Mouse (Mus musculus) layer of hippocampus, adult 9-10 months (tissue): ENCODE measurements at regions not wholly inside any gene's neighbourhood (a gene's known extent, or its start where the extent isn't known, plus 50 kb on each side); places are given as distances from the start of the nearest gene placed in this dataset.
"Not testable (repeated sequence)": the region's sequence is repeated elsewhere in the genome, so short reads cannot be mapped to it uniquely, and the experiment has no call there.

Experiments
- DNase-seq: peaks from one replicate; pipeline ENCODE4 v3.0.0; 2022; ENCODE audit warnings: low spot score

DNA sequence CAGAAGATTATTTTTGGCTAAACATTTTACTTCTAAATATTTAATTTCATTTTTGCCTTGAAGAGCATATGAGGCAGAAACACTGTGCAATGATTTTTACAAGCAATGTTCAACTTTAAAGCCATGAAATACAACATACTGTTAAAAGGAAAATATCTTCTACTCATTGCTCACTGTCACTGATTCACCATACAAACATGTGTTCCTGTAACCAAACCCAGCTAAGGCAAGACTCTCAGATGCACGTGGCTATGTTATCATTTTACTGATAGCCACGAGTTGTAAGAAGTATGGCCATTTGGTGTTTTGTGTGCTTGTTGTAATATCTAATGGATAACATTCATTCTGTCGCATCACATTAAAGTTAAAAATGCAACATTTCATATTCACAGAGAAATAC is 287.3 kb upstream of the Adamts5 start:
- no peak for DNase-seq

DNA sequence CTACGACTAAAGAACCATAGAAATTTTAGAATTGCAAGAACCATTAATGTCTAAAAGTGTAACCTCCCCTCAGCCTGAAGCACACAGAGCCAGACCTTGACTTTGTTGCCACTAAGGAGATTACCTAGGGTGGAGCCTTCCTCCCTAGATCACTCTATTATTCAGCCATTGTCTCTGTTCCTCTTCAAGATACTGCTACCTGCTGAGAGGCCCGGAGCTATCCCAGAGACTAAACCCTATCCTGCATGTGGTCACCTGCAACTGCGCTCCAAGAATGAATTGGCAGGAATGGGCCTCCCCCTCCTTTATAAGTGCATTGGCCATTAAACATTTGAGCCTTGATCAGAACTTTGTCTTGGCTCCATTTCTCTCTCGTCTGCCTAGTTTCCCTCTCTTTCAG is 286.0 kb upstream of the Adamts5 start:
- DNase-seq: not testable (repeated sequence)

- no peak for DNase-seq
Measured at GRCm38 (mm10) chr16:86159021-86159815, 257.6 kb upstream of the Adamts5 start.

GRCm38 (mm10) chr16:86138171-86138570 is 236.5 kb upstream of the Adamts5 start:
- no peak for DNase-seq

DNA sequence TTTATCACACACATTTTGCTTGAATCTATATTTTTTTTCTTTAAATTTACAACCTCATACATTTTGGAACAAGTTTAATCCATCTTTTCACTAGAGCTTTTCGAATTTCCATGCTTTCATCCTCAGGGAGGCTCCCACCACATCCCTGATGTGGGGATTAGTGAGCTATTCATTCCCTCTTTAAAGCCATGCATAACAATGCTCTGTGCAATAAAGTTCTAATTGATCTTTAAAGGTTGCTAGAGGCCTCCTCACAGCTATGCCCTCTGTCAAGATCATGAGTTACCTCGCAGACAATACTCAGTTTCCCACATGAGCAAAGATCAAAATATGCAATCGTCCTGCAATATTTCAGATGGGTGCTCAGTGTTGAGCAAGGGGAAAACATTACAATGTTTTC is 234.5 kb upstream of the Adamts5 start:
- no peak for DNase-seq

DNA sequence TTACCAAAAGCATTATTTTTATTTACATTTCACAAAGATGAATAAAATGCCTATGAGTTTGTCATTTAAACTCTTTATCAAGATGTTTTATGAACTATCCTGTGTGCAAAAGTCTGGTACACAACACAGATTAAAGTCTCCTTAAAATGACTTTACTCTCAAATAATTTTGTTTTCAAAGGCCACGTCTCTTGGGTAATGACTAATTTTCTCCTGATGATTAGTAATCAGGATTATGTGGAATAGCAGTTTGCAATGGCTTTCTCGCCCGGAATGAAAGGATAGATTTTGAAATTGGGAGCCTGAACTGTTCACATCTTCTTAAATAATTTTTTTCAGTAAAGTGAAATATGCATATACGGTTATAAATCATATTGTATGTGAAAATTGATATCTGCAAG is 225.8 kb upstream of the Adamts5 start:
- DNase-seq: no peak

DNA sequence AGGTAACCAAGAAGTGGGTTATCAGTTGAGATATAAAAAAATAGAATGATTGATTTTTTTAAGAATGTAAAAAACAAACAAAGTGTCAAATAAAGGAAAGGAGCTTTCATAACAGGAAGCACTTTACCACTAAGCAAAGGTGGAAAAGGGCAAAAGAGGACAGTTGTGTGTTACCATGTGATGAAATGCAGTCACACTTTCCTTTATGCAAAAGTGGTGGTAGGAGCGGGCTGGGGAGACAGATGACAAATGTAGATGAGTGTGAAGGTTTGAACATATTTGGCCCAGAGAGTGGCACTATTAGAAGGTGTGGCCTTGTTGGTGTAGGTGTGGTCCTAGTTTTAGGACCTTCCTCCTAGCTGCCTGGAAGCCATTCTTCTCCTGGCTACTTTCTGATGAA is 222.6 kb upstream of the Adamts5 start:
- no peak for DNase-seq

GRCm38 (mm10) chr16:86122936-86123335 is 221.3 kb upstream of the Adamts5 start:
- DNase-seq: no peak

DNA sequence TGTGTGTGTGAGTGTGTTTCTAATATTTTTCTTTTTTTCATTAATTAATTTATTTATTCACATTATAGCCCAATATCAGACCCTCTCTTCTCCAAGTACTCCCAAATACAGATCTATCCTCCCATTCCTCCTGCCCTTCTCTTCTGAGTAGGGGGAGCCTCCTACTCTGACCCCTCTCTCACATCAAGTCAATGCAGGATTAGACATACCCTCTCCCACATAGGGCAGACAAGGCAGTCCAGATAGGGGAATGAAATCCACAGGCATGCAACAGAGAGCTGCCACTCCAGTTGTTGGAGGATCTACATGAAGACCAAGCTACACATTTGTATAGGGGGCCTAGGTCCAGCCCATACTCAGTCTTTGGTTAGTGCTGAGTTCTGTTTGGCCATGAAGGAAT is 216.3 kb upstream of the Adamts5 start:
- DNase-seq: no peak

DNA sequence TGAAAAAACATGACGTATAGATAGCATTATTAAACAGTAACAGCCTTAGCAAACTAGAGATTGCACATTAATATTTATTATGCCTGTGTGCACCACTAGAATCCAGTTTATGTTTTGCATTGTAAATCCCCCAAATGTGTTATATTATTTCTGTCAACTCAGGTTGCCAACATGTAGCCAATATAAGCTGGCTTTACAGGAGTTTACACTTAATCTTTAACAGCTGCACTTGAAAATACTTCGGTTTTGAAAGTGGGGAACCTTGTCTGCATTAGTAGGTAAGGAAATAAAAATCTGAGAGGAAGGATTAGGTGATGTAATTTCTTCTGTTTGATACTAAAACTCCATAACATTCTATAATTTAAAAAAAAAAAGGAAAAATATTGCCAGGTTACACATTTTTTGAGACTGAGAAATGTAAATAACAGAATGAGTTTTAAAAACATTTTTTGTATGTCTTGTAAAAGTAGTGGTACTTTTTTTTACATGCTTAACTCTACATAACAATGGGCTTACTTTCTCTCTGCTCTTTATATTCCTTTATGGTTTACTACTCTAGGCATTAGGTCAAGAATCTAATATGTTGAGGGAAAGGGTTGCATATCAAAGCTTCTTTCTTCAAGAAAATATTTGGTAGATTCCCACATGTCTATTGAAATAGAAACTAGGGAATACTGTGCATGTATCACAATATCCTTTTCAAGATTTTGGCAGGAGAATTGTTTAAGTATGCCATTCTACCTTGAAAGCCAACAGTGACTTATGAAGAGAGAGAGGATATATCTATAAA is 214.2 kb upstream of the Adamts5 start:
- no peak for DNase-seq

- DNase-seq: no peak
Measured at GRCm38 (mm10) chr16:86094461-86094860, 192.8 kb upstream of the Adamts5 start.

GRCm38 (mm10) chr16:86090175-86090574 is 188.5 kb upstream of the Adamts5 start:
- DNase-seq: no peak

GRCm38 (mm10) chr16:86087421-86087820 is 185.8 kb upstream of the Adamts5 start:
- no peak for DNase-seq

DNA sequence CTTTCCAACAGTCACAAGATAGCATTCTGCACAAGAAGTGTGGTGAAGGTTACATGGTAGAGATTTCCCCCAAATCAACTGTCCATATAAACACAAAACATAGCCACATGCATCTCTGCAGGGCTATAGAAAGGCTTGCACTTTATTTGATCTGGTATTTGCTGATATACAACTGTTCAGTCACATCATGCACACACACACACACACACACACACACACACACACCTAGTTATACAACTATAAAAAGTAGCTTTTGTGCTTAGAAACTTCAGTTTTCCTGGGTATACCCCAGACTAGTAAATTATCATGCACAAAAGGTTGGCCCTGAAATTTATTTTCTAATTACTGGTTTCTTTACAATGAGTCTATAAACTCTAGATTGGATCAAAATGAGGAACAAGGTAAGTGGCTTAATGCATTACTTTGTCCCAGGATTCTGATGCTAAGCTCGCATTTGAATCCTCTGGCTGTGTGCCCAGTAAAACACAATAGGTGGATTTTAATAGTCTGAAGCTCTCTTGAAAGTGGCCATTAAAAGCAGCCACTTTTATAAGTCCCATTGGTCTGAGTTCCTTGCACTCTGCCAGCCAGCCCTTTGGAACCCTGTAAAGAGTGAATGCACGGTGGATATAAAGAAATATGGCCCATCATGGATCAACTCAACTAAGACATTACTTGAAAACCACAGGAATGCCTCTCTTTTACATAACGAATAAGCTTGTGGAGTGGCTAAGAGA is 166.2 kb upstream of the Adamts5 start:
- DNase-seq: no peak

- no peak for DNase-seq
Measured at GRCm38 (mm10) chr16:86060087-86060486, 158.5 kb upstream of the Adamts5 start.

DNA sequence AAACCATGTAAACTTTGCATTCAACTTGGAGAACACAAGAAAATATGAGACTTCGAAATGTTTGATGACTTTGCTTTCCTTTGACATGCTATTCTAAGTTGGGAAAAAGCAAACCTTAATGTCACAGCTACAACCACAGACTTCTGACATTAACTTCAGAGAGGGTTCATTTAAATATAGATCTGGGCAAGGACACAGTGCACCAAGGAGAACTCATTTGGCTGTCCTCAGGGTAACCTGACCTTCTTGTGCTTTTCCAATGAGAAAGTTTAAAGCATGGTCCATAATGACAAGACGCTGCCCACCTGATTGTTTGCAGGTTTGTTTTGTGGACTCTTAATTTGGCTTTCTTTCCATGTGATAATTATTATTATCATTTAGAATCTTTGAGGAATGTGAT is 143.1 kb upstream of the Adamts5 start:
- no peak for DNase-seq

- no peak for DNase-seq
Measured at GRCm38 (mm10) chr16:86034772-86035171, 133.1 kb upstream of the Adamts5 start.

- no peak for DNase-seq
Measured at GRCm38 (mm10) chr16:86027700-86028099, 126.1 kb upstream of the Adamts5 start.

DNA sequence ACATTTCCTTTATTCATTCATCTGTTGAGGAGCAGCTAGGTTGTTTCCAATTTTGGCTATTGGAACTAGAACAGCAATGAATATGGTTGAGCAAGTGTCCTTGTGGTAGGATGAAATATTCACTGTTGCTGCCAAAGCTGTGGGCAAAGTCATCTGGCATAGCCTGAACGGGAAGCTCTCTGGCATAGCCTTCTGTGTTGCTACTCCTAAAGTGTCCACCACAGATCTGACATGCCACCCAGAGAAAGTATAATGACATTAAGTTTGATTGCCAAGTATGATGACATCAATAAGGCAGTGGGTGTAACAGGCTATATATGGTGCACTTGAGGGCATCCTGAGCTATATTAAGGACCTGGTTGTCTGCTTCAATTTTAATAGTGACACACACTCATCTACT is 113.7 kb upstream of the Adamts5 start:
- no peak for DNase-seq

- DNase-seq: no peak
Measured at GRCm38 (mm10) chr16:86011051-86011450, 109.4 kb upstream of the Adamts5 start.

DNA sequence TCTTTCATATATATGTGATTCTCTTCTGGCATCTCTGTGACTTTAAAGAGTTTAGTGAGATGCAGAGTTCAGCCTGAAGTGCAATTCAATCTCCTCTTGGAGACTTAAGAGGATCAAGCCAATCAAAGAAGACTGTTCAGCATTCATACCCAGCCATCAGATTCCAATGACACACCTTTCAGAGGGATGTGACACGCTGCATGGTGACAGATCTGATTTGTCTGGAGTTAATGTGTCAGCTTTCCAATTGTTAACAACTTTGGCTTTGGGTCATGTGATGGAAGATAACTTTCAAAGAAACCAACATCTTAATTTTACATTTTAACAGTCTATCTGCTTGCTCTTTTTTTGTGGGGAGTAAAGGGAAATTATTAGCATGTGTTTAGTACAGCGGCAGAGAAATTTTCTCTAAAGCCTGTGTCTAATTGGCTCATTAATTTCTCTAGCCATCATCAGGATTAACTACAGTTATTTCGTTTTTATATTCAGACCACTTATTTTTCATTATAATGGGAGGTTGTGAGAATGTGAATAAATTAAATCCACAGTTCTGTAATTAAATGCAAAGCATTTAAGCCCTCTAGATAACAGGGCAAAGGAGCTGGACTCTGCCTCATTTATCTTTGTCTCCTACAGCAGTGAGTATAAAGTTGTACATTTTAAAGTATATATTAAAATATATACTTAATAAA is 108.2 kb upstream of the Adamts5 start:
- no peak for DNase-seq

DNA sequence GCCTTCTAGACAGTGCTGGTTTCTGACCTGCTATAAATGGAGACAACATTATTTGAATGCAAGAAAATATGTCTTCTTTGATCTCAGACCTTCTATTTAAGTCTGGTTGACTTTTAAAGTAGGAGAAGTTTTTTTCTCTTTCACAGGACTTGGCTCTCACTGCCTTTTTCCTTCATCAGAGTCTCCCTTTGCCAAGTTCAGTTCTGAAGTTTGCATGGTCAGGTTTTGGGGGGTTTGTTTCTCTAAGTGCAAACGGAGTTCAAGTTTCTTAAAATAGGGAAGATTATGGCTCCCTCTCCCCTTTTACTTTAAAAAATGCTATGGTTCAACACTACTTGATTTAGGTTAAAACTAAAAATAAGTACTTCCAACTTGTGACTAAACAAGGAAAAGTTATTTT is 106.2 kb upstream of the Adamts5 start:
- DNase-seq: no peak
